Mouse (Mus musculus) ovary, postnatal 36 days (tissue): ENCODE results near the gene Uba6.

Experiments
- DNase-seq: peaks from one replicate; pipeline ENCODE4 v3.0.0; 2022; ENCODE audit warnings: low spot score, mixed read lengths

Gene Uba6

DNA sequence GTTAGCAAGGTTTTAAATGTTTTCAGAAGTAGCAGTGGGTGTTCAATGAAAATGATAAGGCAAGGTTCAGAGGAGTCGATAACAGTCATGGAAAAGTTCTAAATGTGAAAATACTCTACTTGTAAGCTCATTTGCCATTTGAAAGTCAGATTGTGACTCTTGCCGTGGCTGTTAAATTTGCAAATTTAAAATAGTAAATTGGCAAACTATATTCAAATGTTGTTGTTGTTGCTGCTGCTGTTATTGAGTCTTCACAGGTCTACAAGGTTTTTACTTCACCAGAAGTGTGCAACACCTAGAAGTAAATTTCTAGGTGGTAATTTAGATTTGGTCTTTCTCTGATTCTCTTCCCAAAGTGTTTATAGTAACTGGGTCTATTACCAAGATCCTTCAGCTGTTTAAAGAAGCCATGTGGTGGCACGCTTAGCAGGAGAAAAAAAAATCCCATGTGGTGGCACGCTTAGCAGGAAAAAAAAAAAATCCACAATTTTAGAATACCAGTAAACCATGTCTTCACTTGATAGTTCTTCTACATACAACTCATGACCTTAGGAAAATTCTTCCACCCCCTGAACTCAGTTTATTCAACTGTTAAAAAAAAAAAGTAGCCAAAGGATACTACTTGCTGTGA lies 99.7 kb downstream of the Uba6 start:
- no peak for DNase-seq

GRCm38 (mm10) chr5:86071538-86071937 lies 101.1 kb downstream of the Uba6 start, which contains the start of gene Stap1:
TSS of gene Stap1 (plus strand) at chr5:86071746.
- DNase-seq, result no peak

DNA sequence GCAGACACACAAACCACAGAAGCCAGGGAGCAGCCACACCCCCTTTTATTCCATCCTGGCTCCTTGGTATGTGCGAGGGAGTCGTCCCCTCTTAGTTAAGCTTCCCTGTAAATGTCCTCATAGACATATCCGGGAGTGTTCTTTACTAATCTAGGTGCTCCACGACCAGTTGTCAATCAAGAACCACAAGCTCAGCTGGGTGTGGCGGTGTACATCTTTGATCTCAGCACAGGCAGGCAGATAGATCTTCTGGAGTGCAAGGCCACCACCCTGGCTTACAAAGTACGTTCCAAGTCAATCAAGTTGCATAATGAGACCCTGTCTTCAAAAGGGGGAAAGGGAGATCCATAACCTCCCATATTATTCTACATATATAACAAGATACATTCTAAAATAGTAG lies 103.5 kb downstream of the Uba6 start:
- DNase-seq, result no peak

GRCm38 (mm10) chr5:86068451-86068850 lies 104.2 kb downstream of the Uba6 start:
- DNase-seq, result no peak

DNA sequence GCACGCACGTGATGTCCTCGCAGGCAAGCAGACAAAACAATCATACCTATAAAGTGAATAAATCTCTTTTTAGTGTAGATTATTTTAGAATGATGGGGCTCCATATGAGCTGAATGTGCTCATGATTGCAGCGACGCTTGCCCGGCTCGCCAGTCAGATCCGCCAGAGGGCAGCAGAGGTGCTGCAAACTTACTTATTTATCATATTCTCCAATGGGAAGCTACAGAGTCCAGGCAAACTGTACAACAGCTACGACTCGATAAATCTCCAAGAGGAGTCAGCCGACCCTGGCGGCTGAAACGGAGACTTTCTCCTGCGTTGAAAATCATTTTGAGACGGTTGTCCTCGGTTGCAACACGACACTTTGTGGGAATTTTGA lies 106.1 kb downstream of the Uba6 start:
- DNase-seq, result peak; percentile 85

GRCm38 (mm10) chr5:86065876-86066550 lies 106.6 kb downstream of the Uba6 start:
- DNase-seq, result no peak

GRCm38 (mm10) chr5:86065101-86065875 lies 107.3 kb downstream of the Uba6 start, which contains the start of gene Cenpc1:
TSS of gene Cenpc1 (minus strand) at chr5:86065583.
- peak; percentile 98 for DNase-seq

- DNase-seq, result no peak
Observed at GRCm38 (mm10) chr5:86063501-86063900, 109.1 kb downstream of the Uba6 start.
